Mouse (Mus musculus) B cell, adult 2 months (primary cell): ENCODE results near the gene Gpr183.
A peak's percentile ranks its signal among the peaks of the same experiment; 100 is the strongest.

Experiments used
- DNase-seq, 2 experiments: peaks; one replicate each; pipeline ENCODE4 v3.0.0; 2022

The Gpr183 gene

DNA sequence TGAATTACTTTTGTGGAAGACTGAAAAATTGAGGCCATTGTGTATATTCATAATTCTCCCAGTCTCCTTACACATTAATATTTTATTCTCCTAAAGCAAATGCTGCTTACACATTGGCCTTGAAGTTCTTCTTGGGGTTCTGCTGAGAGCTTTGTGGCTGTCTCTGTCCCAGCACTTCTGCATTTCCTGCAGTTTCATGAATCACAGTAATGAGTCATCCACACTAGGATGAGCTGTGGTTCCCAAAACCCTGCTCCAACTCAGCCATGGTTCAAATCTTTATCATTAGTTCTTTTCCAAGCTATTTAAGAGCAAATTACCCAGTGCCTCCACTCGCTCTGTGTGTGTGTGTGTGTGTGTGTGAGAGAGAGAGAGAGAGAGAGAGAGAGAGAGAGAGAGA is 22.3 kb upstream of the Gpr183 start:
- DNase-seq, result no peak

- no peak for DNase-seq
These were observed 21.0 kb upstream of the Gpr183 start for GRCm38 (mm10) chr14:121986028-121986427.

GRCm38 (mm10) chr14:121985477-121985876 is 20.5 kb upstream of the Gpr183 start:
- DNase-seq, result no peak

DNA sequence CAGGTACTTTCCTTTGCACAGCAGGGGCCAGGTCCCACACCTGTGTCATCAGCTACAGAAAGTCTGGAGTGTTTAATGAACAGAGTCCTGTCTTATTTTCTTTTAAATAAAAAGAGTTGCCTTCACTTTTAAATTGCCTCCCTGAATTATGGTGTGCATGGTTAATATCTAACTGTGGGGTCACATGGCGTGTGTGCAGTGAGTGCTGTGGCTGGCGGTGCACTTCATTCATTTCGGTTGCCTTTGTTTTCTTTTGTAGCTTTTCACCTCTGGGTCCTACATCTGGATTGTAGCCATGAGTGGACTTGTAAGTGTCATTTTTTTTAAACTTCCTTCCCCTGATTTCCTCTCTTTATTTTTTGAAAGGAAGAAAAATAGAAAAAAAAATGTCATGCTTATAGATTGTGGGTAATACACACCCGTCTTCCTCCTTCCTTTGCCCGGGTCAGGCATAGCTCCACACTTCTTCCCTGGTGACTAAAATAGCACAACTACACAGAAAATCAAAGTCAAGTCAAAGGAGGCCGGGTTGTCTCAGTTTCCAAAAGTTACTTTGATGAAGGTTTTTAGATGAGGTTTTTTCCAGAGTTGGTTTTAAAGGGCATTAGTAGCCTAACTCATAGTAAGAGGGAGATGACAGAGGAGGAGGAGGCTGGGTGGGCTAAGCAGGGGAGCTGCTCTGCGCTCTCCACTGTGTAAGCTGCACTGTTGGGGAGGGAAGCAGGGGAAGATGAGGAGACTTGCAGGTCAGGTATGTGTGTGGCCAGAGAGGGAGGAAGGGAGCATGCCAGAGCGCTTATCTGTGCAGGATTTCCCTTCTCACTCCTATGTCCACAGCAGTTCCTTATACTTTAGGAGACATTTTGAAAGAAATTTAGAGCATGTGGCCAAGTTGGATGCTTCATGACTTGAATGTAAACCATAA is 18.3 kb upstream of the Gpr183 start:
- DNase-seq, result no peak

DNA sequence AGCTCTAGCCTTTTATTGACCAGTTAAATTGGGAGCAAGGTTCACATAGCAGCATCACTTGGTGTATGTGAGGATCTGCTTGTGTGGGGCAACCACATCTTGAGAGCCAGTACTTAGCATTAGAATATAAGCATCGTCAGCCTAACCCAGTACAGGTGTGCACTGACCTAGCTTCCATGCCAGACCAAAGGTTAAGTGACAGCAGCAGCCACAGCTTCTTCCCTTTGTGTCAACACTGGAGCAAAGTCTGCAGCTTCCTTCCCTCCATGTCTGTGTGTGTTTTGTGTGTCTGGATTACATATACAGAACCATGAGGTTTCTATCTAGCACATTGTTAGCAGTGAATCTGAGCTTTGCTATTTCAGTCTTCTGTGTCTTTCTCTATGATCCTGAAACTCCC is 16.5 kb upstream of the Gpr183 start:
- DNase-seq, result no peak

DNA sequence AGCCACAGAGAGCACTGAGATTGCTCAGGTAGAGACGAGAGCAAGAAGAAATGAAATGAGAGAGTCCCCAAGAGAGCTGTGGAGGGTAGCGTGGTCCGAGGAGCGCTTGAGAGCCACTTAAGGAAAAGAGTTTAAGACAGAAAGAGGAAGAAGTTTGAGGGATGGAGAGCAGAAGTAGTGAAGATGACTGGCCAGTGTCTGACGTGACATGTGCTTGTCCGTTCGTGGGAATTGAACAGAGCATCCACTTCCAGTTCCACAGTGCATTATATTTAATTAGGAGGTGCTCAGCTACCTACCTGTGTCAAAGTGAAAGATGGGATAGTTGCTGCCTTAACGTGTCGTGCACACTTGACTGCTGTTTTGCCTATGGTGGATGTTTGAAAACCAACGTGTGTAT is 8.1 kb upstream of the Gpr183 start:
- no peak for DNase-seq

DNA sequence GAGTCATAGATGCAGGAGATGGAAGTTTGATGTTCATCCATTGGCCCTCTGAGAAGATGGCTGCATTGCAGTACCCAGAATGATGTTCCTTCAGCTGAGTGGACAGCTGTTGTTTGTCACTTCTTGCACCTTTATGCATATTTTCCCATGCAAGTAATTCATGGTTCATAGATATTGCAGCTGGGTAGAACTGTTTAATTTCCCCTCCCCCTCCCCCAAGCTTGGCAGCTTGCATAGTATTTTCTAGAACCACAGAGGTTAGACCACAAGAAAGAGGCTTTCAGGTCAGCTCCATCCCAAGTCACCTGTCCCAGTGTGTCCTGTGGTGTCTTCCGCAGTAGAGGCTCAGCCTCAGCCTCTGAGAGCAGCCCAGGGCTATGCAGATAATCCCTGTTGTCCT is 5.4 kb upstream of the Gpr183 start:
- no peak for DNase-seq

DNA sequence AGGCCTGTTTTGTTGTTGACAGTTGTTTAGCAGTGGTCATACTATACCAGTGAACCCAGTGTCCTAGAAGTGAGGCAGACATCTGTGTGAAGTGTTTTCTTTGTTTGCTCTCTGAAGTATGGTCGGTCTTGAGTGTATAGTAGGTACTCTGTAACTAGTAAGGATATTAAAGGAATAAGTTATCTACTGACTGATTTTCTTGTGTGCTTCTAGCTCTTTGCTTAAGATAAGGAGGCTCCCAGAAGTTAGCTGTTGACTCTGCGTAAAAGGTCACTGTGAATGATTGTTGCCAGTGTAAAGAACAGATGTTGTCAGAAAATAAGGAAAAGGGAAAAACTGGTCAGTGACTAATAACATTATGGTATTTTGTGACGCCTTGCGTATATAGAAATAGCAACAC is 2.1 kb upstream of the Gpr183 start:
- DNase-seq, result no peak

DNA sequence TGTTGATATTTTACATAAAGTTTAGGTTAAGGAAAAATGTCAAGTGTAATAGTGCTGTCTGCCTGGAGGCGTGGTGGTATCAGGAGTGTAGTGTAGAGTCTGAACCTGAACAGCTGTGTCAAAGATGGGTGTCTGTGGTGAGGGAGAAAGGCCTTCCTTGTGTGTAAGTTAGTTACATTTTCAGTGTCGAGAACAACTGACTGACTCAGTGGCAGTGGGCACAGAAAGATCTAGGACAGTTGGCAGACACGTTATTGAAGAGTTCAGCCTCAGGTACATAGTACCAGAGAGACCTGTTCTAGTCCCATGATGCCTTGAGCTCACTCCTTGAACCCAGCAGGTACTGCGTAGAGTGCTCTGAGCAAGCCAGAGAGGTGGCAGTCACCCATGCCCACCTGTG is 466 bp upstream of the Gpr183 start:
- peak in 1 of 2 experiments; percentile 34 for DNase-seq

GRCm38 (mm10) chr14:121963942-121964335 is 1.1 kb downstream of the Gpr183 start:
- no peak for DNase-seq

- DNase-seq, result peak in 1 of 2 experiments; percentile 30
These were observed 1.6 kb downstream of the Gpr183 start for GRCm38 (mm10) chr14:121963251-121963941.

- DNase-seq, result no peak
These were observed 2.7 kb downstream of the Gpr183 start for GRCm38 (mm10) chr14:121962128-121962890.

DNA sequence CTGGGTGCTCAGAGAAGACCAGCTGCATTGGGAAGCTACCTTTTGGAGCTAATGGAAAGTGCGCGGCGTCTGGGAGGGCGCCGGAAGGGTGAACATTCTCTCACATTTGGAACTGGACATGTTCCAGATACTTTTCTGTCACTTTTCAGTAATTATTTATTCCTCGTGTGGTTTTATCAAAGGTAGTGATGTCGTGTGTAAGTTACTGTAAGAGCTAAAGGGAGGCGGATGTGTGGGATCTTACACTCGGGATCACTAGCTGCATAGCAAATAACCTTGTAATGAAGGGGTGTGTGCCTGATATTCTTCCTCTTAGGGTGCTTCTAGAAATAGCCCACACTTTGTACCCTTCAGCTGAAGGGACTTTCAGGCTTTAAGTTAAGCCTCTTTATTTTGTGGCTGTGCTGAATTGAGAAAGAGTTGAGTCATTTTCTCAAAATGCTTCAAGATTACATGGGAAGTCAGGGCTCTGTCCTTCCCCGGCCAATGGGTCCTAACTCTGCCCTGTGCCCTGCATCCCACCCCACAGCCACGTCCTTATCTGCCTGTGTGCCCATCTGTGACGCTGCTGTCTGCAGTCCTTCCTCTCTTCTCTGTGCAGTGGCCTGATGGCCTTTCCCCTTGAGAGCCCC is 3.4 kb downstream of the Gpr183 start:
- DNase-seq, result peak in 1 of 2 experiments; percentile 28

DNA sequence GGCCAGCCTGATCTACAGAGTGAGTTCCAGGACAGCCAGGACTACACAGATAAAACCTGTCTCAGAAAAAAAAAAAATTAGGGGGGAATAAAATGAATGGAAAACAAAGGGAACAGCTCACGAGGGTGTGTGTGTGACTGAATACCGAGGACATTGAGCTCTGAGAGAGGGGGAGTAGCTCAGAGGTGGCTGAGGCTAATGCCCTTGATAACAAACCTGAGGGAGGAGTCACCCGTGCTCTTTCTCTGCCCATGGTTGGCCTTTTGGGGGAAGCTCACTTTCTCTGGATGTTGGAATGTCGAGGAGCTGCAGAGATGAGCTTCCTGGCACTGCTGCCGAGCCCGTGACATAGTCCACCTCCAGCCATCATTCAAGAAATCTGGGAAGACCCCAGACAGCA is 4.0 kb downstream of the Gpr183 start:
- peak in 1 of 2 experiments; percentile 13 for DNase-seq

DNA sequence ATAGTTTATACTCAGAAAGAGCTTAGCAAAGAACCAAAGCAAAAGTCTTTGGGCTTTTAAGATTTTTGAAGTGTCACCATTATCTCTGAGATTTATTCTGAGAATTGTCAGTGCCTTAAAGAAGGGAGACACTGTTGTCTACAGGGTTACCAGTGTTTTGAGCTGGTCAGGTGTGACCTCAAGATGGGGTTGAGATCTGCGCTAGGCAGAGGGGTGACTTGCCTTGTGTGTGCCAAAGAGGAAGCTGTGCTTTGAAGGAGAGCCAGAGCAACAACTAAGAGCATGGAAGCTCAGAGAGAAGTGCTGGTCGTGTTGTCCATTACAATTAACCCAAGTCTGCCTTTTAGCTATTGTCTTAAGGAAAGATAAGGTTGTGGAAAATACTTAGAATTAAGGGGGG is 4.5 kb downstream of the Gpr183 start:
- peak in 1 of 2 experiments; percentile 20 for DNase-seq

GRCm38 (mm10) chr14:121960031-121960430 is 5.0 kb downstream of the Gpr183 start:
- DNase-seq, result no peak

DNA sequence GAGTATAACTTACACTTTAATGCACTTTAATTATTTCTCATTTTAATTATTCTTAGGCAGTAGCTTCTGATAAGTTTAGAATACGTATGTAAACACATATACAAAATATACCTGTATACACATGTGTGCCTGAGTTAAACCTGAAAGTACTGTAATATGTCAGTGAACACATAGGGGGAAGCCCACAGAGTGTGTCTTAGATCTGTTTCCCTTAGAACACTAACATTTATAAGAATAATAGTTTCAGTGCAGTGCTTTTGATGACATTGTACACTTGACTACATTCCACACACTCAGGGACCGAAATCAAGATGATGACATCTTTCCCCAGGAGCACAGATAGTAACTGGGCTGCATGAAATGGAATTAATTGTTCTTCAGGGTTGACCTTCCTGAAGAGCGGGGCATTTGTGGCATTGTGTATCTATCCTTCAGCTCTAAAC is 5.4 kb downstream of the Gpr183 start:
- no peak for DNase-seq

- DNase-seq, result peak in 1 of 2 experiments; percentile 17
These were observed 6.1 kb downstream of the Gpr183 start for GRCm38 (mm10) chr14:121958751-121959537.

GRCm38 (mm10) chr14:121958041-121958750 is 6.8 kb downstream of the Gpr183 start:
- no peak for DNase-seq

GRCm38 (mm10) chr14:121957176-121957871 is 7.7 kb downstream of the Gpr183 start:
- no peak for DNase-seq

DNA sequence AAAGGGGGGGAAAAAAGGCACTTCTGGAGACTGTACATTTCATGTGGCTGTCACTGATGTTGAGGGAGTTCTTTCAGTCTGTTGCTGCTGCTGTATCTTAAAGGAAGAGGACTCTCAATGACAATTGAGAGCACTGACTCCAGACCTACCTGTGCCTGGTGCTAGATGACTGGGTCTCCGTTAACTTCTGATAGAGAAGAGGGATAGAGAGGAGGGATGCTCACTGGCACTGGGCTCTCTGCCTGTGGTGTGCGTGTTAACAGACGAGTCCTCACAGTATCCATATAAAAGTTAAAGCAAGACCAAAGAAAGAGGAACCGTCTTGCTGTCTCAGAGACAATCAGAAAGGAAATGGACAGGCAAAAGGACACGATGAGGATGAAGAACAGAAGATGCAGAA is 8.7 kb downstream of the Gpr183 start:
- DNase-seq, result peak in 1 of 2 experiments; percentile 15
